Mouse (Mus musculus) heart, adult 2 months (tissue): ENCODE data around the gene Naa25.

ENCODE experiments used
- CTCF ChIP-seq: fragments of 200-600 bp; IDR thresholded peaks from 2 replicates; pipeline ENCODE4 v1.8.1; 2022; ENCODE audit warnings: antibody characterized with exemption, mild to moderate bottlenecking, moderate library complexity
- EP300 ChIP-seq: fragments of 200-500 bp; IDR thresholded peaks from 2 replicates; pipeline ENCODE4 v1.6.1; 2011; ENCODE audit warnings: low read depth, low read length, control low read depth; ENCODE audit not compliant: insufficient read depth
- POLR2A ChIP-seq: fragments of 200-500 bp; IDR thresholded peaks from 2 replicates; pipeline ENCODE4 v1.6.1; 2011; ENCODE audit warnings: mild to moderate bottlenecking, low read depth, low read length, control low read depth; ENCODE audit not compliant: insufficient read depth

DNA sequence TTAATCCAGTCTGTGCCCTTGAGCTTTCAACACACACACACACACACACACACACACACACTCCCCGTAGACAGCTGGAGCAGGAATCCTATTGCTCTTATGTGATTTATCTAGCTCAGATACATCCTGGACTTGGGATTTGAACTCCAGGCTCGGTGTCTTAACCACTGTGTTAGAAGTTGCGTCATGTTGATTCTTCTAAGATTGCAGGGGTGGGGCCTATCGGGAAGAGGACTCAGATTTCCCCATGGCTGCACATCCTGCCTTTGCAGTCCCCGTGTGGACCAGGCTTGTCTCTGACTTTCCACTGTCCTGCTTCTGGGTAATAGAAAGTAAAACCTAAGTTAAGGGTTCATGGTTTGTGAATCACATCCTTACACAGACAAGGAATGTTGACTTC is 2.3 kb downstream of the Naa25 start:
- no peak for TF ChIP-seq CTCF
- no peak for TF ChIP-seq POLR2A
- no peak for TF ChIP-seq EP300
